Mouse (Mus musculus): Measurements from ENCODE around the gene Il6ra.
"Not testable (repeated sequence)": the region's sequence is repeated elsewhere in the genome, so short reads cannot be mapped to it uniquely, and the experiment has no call there.

The Il6ra gene

DNA sequence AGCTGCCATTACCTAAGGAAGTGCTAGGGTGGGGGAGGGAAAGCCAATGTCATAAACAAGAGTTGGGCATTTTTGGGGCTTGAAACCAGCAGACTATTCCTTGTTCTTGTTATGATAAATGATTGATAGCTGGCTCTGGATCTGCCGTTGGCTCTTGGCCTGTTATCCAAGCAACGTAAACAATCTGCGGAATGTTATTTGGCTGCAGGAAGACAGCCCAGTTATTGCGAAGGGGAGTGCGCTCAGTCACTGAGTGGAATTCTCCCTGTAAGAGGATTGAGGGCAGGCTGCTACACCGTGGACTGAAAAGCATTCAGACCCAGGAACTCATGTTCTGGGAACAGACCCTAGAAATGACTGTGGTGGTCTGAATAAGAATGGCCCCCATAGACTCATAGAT lies 40.3 kb downstream of the Il6ra start:
- DNase-seq, result no peak

DNA sequence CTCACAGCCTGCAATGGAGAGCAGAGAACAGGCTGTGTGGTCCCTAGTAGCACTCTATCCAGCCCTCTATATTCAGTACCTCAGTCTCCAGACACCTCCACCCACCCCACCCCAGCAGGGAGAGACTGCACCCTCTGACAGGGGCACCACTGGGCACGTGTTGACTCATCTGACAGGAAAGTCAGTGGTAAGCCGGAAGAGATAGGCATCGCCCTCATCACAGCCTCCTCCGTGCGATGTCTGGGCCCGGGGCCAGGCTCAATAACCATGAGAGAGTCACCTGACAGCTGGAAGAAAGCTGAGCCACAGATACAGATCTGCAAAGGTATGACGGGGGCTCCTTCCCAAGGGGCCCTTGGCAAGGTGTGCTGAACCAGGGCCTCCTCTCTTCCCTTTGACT lies 40.8 kb downstream of the Il6ra start:
- DNase-seq, result no peak

DNA sequence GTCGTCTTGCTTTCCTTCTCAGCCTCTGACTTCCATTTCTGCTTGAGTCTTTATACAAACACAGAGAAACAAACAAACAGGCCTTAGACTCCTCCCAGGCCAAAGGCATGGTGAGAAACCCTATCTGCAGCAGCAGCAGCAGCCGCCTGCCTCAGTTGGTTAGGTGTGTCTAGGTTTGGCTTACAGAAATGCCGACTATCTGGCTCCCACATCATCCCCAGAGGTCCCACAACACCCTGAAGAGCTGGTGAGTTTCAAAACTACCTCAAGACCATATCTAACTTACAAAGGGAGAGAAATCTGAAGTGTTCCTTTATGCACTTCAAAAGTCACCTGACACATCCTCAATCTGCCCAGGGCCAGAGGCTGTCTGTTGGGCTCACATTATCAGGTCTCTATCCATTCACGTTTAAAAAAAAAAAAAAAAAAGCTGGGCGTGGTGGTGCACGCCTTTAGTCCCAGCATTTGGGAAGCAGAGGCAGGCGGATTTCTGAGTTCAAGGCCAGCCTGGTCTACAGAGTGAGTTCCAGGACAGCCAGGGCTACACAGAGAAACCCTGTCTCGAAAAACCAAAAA lies 41.6 kb downstream of the Il6ra start:
- DNase-seq, result no peak

DNA sequence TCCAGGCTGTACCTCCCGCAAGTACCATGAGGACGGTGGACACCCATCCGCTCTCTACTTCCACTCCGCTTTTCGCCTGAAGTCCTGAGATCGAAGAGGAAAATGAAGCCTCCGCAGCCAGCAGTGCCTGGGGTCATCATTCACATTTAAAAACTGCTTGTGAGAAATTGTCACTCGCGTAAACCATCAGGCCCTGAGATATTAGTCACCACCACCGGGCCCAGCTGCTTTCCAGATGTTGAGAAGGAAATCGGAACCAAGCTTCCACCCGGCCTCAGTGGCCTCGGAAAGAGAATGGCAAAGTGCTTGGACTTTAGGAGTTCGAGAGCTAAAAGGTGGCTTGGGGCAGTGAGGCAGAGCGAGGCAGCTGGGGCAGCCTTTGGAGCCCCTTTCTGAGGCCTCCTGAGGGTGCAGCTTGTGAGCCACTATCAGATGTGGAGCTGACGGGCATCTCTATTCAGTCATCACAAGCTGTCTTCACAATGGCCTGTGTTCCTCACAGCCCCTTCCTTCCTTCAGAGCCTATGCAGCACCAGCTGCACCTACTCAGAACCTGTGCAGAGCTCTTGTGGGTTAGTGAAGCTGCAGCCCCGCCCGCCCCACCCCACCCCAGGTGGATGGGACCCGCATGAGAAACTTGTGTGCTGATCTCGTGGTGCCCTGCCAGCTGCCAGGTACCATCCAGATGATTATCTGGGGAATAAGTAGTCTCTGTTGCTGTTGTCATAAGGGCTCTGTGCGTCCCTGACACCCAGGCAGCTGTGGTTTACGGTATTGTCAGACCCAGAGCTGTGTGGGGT lies 42.3 kb downstream of the Il6ra start:
- DNase-seq, result no peak

DNA sequence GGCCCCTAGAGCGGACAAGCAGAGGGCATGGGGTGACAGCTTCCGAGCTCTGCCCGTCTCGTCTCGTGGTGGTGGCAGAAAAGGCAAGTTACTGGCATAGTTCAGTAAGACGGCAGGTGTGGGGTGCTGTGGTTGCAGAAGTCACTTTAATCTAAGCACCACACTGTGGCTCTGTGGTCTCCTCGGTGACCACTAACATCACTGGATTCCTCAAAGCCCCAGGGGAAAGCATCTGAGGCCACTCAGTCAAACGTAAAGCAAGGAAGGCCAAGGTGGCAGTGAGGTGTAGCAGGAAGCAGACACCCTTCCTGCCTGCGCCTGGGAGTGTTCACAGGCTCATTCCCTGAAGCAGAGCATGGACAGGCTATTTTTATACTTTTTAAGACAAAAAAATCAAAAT lies 43.4 kb downstream of the Il6ra start:
- no peak for DNase-seq

DNA sequence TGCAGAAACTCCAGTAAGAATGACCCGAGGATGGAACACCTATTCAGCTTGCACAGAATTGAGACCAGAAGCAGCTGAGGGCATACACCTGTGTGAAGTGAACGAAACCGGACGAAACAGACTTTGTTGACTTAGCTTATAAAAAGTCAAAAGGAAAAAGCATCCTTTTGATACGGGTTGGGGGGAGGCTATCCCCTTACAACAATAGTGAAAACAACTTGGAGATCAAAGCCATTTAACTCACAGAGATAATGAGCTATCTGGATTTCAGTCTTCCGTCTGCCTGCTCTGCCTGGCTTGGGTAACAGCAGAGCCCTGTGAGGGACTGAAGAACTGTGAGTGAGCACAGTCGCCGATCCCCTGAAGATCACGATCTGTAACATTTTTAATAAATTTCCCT lies 44.0 kb downstream of the Il6ra start:
- DNase-seq, result no peak

DNA sequence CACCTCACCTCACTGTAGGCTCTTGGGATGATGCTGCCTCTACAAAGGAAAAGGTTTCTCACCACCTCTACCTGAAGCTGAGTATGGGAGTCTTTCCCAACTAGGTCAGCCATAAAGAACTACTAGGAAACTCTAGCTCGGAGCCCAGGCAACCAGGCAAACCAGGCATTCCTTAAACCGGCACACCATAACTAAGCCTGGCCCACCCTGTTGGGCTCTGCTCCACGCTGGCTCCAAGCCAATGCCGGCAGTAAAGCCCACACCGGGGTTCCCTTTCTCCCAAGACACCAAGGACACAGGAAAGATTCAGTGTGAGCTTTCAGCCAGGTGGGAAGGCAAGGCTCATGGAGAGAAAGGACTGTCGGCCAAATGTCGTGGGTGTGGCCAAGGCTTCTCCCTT lies 44.6 kb downstream of the Il6ra start:
- DNase-seq, result peak; percentile 54 to 67

DNA sequence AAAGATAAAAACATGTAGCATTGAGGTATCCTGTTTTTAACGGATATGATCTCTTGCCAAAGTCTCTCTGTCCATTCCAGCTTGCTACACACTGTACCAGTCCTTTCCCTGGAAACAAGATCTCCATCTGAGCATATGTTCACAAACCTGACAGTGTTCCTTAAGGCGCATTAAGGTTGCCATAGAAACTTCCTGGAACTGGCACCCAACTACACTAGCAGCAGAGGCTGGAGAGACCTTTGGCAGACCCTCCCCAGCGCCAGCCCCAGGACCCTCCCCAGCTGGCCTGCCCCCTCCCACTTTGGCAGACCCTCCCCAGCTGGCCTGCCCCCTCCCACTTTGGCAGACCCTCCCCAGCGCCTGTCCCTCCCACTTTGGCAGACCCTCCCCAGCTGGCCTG lies 45.3 kb downstream of the Il6ra start:
- peak; percentile 57 to 78 for DNase-seq

DNA sequence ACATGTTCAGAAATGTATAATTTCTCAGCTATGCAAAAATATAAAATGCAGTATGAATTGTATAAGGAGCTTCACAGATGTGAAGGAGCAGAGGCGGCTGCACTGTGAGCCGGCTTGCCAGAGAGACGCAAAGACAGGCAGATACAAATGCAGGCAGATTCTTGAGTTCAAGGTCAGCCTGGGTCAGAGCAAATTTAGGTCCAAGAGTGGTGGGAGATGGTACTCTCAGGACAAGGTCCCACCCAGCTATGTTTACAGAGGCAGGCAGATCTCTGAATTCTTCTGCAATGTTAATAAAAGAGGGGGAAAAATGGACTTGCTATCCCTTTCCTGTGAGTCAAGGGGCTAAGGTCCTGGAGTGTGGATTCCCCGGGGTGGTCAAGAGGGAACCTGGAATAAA lies 47.2 kb downstream of the Il6ra start:
- no peak for DNase-seq

DNA sequence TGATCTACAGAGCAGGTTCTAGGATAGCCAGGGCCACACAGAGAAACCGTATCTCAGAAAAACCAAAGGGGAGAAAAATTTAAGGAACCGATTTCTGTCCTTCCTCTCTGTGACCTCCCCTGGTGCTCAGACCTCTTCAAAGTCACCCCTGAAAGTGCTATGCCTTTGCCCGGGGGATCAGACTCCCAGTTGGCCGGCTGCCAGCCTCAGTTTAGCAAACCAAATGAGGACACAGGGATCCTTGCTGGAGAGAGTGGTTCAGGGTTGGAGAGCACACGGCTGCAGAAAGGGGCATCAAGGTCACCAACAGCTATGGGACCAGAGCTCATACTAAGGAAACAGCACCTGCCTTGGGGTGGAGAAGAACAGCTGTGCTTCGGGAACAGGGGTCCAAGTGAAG lies 48.0 kb downstream of the Il6ra start:
- no peak for DNase-seq

DNA sequence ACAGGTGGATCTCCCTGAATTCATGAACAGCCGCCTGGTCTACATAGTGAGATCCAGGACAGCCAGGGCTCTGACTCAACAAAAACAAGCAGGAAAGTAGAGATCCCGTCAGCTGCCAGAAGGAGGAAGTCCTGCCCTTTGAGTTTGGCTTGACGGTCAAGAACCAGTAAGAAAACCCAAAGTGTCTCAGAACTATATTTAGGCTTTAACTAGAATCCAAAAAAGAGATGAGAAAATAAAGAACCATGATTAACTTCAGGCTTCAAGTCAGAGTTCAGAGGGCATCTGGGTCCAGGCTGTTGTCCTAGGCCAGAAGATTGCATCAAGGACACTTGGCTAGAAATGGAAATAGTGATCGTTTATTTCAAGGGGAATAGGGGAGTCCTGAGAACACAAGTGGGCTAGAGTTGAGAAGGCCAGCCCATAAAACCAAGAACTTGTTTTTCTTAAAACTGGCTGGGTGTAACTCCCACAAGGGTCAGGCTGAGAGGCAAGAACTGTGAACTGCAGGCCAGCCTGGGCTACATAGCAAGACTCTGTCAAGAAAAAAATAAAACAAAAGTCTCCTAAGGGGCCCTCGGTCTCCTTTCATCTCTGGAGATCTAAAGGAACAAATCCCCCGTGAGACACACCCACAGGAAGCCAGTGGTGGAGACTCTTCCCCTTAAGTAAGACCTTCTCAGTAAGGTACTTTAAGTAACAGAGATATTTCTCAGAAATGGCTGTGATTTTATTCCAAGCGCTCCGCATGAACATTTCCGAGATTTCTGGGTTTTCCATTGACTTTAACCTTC lies 49.1 kb downstream of the Il6ra start:
- no peak for DNase-seq

DNA sequence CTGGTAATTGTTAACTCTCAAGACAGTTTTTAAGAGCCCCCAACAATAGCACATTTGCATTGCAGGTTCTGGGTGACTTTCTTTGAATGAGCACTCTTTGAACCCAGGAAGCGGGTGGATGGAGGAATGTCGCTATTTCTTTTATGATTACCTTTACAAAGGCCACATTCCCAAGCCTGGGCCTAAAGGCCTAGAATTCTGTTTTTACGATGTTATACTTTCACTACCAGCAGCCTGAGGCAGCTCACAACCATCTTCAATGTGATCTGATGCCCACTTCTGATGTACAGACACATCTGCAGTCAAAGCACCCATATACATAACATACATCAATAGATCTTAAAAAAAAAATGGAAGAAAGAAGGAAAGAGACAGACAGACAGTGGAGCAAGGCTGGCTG lies 49.7 kb downstream of the Il6ra start:
- DNase-seq, result not testable (repeated sequence)

DNA sequence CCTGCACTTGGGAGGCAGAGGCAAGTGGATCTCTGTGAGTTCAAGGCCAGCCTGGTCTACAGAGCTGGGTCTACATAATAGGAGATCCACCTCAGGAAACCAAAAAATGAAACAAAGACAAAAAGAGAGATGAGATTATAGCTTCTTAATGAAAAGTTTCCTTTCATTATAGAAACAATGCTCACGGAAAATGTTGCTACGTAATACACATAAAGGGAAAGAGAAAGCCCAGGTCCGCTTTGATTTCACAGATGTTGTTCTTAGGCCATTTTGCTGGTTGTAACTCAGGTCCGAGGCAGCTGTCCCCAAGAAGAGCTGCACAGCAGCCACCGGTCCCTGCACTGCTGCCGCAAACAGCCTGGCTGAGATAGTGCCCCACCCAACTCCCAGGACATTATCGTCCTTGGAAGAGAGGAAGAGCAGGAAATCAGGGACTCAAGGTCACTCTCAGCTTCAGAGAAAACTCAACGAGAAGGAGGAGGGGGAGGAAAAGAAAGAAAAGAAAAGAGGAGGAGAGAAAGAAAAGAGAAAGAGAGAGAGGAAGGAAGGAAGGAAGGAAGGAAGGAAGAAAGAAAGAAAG lies 50.7 kb downstream of the Il6ra start:
- no peak for DNase-seq

DNA sequence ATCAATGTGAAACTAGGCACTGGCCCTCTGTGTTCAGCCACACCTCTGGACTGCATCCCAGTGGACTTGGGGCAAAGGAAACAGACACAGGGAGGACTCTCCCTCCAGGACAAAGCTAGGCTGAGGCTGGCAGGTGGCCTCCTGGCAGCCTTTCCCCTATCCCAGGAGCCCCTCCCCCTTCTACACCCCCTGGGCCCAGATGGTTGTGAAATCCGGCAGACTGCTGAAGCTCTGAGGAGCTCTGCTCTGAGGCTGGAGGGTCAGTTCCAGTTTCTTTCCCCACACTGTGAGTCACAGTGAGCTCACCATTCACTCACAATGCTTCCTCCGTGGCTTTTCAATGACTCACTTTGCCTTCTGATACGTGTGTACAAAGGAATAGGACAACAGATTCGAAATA lies 51.9 kb downstream of the Il6ra start:
- DNase-seq, result peak; percentile 77 to 85

DNA sequence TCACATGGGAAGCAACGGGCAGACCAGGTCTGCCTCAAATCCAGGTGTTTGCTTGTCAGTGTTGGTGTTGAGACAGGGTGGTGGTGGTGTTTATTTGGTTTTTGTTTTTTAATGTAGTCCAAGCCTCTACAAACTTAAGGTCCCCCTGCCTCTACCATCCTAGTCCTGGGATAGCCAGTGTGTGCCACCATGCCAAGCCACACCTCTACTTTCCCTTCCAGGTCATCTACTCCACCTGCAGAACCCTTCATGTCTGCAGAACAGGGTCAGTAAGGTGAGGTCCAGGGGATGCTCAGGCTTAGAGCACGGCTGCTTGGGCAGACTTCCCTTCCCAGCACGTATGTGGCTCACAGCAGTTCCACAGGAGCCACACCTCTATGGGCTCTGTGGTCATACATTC lies 52.7 kb downstream of the Il6ra start:
- DNase-seq, result no peak

DNA sequence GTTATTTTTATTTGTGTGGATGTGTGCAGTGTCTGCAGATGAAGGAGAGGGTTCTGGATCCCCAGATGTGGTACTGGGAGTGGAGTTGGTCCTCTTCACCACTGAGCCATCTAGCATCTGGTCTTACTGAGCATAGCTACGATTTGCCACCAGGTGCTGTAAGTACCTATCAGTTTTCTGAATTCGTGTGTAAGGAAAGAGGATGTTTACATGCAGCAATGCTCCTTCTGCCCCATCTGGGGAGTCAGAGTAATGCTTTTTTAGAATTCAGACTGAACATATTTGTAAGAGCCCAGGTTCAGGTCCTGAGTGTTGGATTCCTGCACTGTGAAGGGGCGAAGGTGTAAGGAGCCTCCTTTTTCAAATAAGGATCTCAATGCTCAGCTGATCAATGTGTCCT lies 53.1 kb downstream of the Il6ra start:
- DNase-seq, result no peak

DNA sequence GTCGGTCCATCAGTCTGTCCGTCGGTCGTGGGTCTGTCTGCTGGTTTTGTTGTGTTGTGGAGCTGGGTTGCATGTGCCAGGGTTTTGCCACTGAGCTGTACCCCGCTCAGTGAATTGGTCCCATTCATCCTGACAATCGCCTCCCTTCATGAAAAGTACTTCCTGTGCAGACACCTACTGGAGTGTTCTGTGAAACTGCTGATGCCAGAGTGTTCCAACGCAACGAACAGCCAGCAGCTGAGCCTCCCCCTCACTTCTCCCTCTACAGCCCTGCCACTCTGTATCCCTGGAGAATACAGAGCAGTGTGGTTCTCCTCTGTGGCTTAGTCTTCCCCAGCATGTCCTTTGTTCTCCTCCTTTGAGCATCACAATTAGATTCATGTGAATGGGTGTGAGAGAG lies 54.1 kb downstream of the Il6ra start:
- DNase-seq, result no peak

DNA sequence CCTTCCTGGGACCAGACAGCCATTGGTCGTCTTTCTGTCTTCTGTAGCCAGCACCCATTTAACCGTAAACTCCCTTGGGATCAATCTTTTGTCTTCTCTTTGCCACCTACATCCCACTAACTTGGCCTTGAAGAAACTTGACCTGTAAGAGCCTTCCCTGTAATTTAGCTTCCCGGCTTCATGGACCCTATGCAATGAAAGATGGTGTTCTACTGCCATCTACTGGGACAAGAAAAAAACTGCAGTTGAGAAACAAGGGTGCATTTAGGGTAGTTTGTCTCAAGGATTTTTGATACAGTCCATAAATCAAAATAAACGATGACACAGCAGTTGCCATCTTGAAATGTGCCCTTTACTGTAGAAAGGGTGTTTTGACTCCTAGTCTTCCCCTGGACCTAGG lies 54.9 kb downstream of the Il6ra start:
- DNase-seq, result peak; percentile 28 to 69

DNA sequence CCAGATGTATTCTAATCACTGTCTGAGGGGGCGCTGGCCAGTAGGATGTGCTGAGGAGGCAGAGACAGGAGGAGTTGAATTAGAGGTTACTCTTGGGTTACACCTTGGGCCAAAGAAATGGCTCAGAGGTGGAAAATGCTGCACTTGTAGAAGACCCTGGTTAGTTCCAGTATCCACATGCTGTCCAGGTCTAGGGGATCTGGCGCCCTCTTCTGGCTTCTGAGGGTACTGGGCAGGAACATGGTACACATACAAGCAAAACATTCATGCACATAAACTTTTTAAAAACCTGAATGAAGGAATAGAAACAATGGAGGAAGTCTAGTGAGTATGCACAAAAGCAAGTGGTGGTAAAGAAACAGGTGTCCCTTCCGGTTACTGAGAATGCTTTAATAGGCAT lies 55.6 kb downstream of the Il6ra start:
- DNase-seq, result peak; percentile 35 to 58

DNA sequence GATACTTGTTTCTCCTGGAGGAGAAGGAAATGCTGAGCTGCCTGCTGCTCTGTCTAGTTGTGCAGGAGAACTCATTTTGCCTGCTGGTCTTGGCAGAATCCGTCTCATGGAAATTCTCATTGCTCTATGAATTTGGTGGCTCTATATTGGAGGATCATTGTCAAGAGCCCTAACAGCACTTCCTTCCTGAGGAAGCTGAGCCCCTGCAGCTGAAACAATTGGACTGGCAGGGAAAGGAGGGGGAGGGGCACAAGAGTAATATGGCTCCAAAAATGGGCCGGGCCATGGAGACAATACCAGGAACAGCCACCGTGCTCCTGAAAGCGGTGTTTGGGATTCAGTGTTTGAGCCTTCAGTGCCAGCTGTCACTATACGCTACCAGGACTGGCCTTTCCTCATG lies 59.2 kb downstream of the Il6ra start:
- peak; percentile 29 to 59 for DNase-seq

DNA sequence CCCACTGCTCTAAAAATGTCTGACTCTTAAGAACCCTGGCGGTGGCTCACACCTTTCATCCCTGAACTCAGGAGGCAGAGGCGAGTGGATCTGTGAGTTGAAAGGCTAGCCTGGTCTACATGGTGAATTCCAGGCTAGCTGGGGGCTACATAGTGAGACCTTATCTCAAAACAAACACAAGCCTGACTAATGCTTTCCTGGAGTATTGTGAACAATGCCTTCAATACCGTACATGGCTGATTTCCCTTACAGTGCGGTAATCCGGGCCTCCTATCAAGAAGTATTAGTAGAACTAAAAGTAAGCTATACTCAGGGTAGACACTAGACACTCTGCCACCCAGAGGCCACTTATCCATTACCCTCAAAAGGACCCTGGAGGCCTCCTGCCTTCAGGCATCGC lies 64.9 kb downstream of the Il6ra start:
- no peak for DNase-seq

DNA sequence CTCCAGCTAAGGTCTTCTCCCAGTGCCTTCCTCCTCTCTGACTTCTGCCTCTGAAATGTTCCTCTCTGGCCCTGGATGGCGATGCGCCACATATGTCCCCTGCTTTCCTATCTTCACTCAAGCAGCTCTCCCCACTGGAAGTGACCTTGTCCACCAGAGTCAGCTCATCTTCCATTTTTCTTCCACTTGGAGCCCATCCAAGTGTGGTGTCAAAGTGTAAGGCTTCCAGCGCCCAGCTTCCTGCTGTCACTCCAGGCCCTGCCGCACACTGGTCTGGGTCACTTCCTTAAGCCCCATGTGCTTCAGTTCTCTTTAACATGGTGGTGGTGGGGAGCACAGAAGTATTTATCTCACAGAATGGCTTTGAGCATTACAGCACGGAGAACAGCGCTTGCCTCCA lies 65.4 kb downstream of the Il6ra start:
- no peak for DNase-seq

DNA sequence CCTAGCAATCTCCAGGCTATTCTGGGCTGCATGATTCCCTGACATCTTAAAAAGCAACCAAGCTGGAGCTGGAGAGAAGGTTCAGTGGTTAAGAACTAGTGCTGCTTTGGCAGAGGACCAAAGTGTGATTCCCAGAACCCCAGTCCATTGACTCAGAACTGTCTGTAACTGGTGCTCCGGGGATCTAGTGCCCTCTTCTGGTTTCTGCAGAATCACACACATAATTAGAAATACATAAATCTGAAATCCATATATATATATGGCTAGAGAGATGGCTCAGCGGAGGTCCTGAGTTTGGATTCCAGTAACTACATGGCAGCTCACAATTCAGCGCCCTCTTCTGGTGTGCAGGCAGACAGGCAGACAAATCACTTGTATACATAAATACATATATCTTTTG lies 65.9 kb downstream of the Il6ra start:
- DNase-seq, result no peak

DNA sequence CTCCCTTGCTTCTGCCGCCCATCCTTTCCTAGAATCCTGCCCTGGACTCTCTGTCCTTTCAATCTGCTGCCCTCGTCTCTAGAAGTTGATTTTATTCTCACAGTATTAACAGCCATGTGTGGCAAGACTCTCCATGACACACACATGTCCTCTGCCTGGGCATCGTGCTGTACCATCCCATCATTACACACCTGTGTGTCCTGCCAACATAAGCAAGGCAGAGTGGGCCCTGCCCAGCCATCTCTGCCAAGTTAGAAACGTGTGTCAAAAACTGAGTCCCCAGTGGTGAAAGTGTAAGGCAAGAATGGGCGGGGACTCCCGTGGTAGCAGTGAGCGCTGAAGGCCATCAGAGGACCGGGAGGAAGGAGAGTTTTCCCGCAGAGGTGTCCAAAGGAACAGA lies 67.2 kb downstream of the Il6ra start:
- DNase-seq, result no peak

All from cerebellum, postnatal 10 days (tissue).